Comparison of ENCODE assay signal across 11 mouse cellular contexts in the genomic region with DNA sequence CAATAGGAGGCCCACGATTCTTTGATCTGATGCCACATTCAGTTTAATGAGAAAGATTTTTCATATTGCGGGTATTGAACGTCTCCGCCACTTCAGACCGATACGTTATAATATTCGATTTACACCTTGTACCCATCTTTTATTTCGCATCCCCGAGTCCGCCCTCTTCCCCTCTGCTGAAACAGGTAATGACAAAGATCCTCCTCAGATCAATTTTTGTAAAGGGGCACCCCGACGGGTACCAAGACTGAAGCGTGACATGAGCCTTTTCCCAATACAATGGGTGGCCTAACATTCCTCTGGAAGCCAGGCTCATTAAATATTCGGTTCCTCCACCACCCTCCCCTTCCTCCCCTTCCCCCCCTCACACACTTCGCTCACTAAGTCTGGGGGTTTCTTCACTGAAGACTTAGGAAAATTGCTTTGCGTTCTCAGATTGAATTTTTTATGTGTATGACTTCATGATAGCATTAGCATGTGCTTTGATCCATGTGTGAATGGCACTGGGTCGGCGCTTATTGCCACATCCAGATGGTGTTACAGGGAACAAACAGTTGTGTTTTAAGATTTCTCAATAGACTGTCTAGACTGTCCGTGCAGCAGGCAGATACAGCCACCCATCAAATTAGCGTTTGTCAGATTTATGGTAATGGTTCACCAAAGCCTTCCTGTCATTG.
DNase-seq lines count a peak whose midpoint lies in the region; ATAC-seq lines count a peak whose summit lies in the region.
"Had no signal": no experiment of that assay in that cellular context is flagged by ENCODE, and none has a peak within 500 bp of the region (broad histone marks: within the 10 kb centered on the region; RNA-seq: fewer than 3 reads in every experiment).

No protein-coding gene starts in this region.

- no peaks in the 10 kb centered on the region for H3K27me3 ChIP-seq in heart, embryonic 15.5 days
- H3K27me3 ChIP-seq in embryonic facial prominence, embryonic 10.5 days (replicated peaks; ENCODE audit: low read depth, poor library complexity, severe bottlenecking), result no peaks in the 10 kb centered on the region
- no peaks in the 10 kb centered on the region for H3K27me3 ChIP-seq in hindbrain, embryonic 15.5 days
- no peaks in the 10 kb centered on the region for H3K27me3 ChIP-seq in midbrain, embryonic 14.5 days (ENCODE audit: control insufficient read depth, insufficient read depth, low read length)

- no peak overlapping the region for H3K9ac ChIP-seq in heart, embryonic 15.5 days
- no peak overlapping the region for H3K9ac ChIP-seq in hindbrain, embryonic 15.5 days
- H3K9ac ChIP-seq in midbrain, embryonic 14.5 days (replicated peaks; ENCODE audit: low read length), result no peak overlapping the region

- ATAC-seq in heart, embryonic 15.5 days (replicated peaks; ENCODE audit: insufficient number of reproducible peaks, insufficient read depth, low FRiP score, low read depth), result no peak
- ATAC-seq in hindbrain, embryonic 15.5 days (ENCODE audit: low FRiP score, low read depth), result 0 out of 2 replicates have a peak, but pooled peaks have one; percentile 34
- peak; percentile 76 for ATAC-seq in midbrain, embryonic 14.5 days (ENCODE audit: low FRiP score, low TSS enrichment)

- no peak overlapping the region for H3K4me3 ChIP-seq in heart, embryonic 15.5 days
- H3K4me3 ChIP-seq in embryonic facial prominence, embryonic 10.5 days, result no peak overlapping the region
- H3K4me3 ChIP-seq in hindbrain, embryonic 15.5 days, result no peak overlapping the region
- no peak overlapping the region for H3K4me3 ChIP-seq in midbrain, embryonic 14.5 days (replicated peaks; ENCODE audit: low read depth, low read length)
- H3K4me3 ChIP-seq: myocyte had no signal

- no peak for DNase-seq in heart, postnatal 4 days
- peak; percentile 15 for DNase-seq in embryonic facial prominence, embryonic 10.5 days (ENCODE audit: low spot score)
- peak; percentile 70 for DNase-seq in midbrain, embryonic 14.5 days
- no peak for DNase-seq in left cerebral cortex, adult 9 months (ENCODE audit: low spot score in 2 of 2)
- DNase-seq in spleen, postnatal 14 days (ENCODE audit: low spot score in 2 of 2), result no peak
- DNase-seq in spleen, adult 18-20 months, result no peak
- DNase-seq: cerebellum, postnatal 10 days; heart, adult 18-20 months had no signal

- H3K4me1 ChIP-seq in heart, embryonic 15.5 days (replicated peaks), result peaks cover 12% of the 10 kb centered on the region
- peaks cover 42% of the 10 kb centered on the region for H3K4me1 ChIP-seq in embryonic facial prominence, embryonic 10.5 days
- peaks cover 32% of the 10 kb centered on the region for H3K4me1 ChIP-seq in hindbrain, embryonic 15.5 days (replicated peaks)
- H3K4me1 ChIP-seq in midbrain, embryonic 14.5 days (ENCODE audit: control insufficient read depth, insufficient read depth, low read length), result peaks cover 33% of the 10 kb centered on the region

- H3K9me3 ChIP-seq in heart, embryonic 15.5 days (replicated peaks), result no peaks in the 10 kb centered on the region
- H3K9me3 ChIP-seq in embryonic facial prominence, embryonic 10.5 days, result no peaks in the 10 kb centered on the region
- no peaks in the 10 kb centered on the region for H3K9me3 ChIP-seq in hindbrain, embryonic 15.5 days
- H3K9me3 ChIP-seq in midbrain, embryonic 14.5 days (ENCODE audit: control insufficient read depth, low read length), result no peaks in the 10 kb centered on the region

- no peaks in the 10 kb centered on the region for H3K36me3 ChIP-seq in heart, embryonic 15.5 days
- no peaks in the 10 kb centered on the region for H3K36me3 ChIP-seq in embryonic facial prominence, embryonic 10.5 days (replicated peaks)
- H3K36me3 ChIP-seq in hindbrain, embryonic 15.5 days, result no peaks in the 10 kb centered on the region
- H3K36me3 ChIP-seq in midbrain, embryonic 14.5 days (ENCODE audit: control insufficient read depth, insufficient read depth, low read length), result no peaks in the 10 kb centered on the region

- H3K27ac ChIP-seq in heart, embryonic 15.5 days, result no peak overlapping the region
- H3K27ac ChIP-seq in embryonic facial prominence, embryonic 10.5 days (replicated peaks), result no peak overlapping the region
- no peak overlapping the region for H3K27ac ChIP-seq in hindbrain, embryonic 15.5 days (replicated peaks)
- H3K27ac ChIP-seq in midbrain, embryonic 14.5 days (replicated peaks; ENCODE audit: low read depth, low read length), result no peak overlapping the region

- H3K4me2 ChIP-seq in heart, embryonic 15.5 days, result peak overlapping the region; percentile 47
- H3K4me2 ChIP-seq in hindbrain, embryonic 15.5 days, result peak overlapping the region; percentile 41
- H3K4me2 ChIP-seq in midbrain, embryonic 14.5 days (ENCODE audit: low read length), result peak overlapping the region; percentile 41

- 64% methylated on average over 20 of the region's 20 CpGs for WGBS in heart, embryonic 15.5 days
- 38% methylated on average over 20 of the region's 20 CpGs for WGBS in embryonic facial prominence, embryonic 10.5 days
- 17% methylated on average over 20 of the region's 20 CpGs for WGBS in hindbrain, embryonic 15.5 days
- 7% methylated on average over 20 of the region's 20 CpGs for WGBS in midbrain, embryonic 14.5 days

Comparison
In these comparisons a context has a peak if more than half of its experiments do, and no peak if none do; other contexts are left out.
1. DNase-seq: peak in embryonic facial prominence, embryonic 10.5 days (single experiment) and midbrain, embryonic 14.5 days (single experiment); none in heart, postnatal 4 days (single experiment), left cerebral cortex, adult 9 months (0 of 2), spleen, postnatal 14 days (0 of 2) and spleen, adult 18-20 months (0 of 2).
2. Peak in every context shown above with its lines, with median percentiles within 50 percentile points of each other: H3K4me2 ChIP-seq.